Mouse (Mus musculus) bone marrow, adult 2 months (tissue): ENCODE results near the gene Kng2.

Source experiments
- CTCF ChIP-seq: fragments of 200-500 bp; IDR thresholded peaks from 2 replicates; pipeline ENCODE4 v1.5.1; 2011; ENCODE audit warnings: low read length, control low read depth; ENCODE audit not compliant: control insufficient read depth, insufficient read depth
- POLR2A ChIP-seq: fragments of 200-500 bp; IDR thresholded peaks from 2 replicates; pipeline ENCODE4 v1.6.1; 2011; ENCODE audit warnings: low read depth, mild to moderate bottlenecking, control low read depth, low read length, borderline replicate concordance; ENCODE audit not compliant: control insufficient read depth

DNA sequence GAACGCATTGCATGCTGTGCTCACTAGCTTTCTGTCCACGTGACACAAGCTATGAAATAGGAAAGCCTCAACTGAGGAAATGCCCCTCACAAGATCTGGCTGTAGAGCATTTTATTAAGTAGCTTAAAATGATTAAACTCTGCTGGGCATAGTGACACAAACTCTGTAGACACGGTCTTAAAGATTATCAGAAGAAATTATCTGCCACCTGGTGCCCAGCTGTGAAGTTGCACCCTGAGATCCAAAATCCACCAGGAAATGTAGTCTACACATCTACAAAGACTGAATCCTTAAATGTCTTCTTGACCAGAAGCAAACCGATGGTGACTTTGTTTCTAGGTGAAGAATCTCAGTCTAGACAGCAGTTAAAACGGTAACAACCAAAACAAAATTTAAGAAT is 17.0 kb upstream of the Kng2 start:
- no peak for TF ChIP-seq POLR2A
- TF ChIP-seq CTCF: no peak
